Mouse (Mus musculus) monocyte, adult 5-6 weeks (primary cell): ENCODE measurements around the gene Mef2b. TPM values are rescaled to one million over a fixed set of nuclear protein-coding genes. Genes with fewer than 3 reads are reported as not detected.

ENCODE experiments used
- ATAC-seq: fragments of 153-309, 156-312 bp; replicated peaks from 2 replicates; pipeline ENCODE4 v1.8.0; 2017; ENCODE audit warnings: mild to moderate bottlenecking; ENCODE audit not compliant: low TSS enrichment, insufficient number of reproducible peaks, severe bottlenecking, poor library complexity, low FRiP score
- total RNA-seq: library from RNA; stranded (forward); fragments of 200-1000, 200-491, 200-594 nt; gene quantifications from 3 replicates; pipeline ENCODE4 v1.2.3, GENCODE M21; 2017

Gene Mef2b
- total RNA-seq, 1 experiment from 2014 or later = 1.5 TPM

DNA sequence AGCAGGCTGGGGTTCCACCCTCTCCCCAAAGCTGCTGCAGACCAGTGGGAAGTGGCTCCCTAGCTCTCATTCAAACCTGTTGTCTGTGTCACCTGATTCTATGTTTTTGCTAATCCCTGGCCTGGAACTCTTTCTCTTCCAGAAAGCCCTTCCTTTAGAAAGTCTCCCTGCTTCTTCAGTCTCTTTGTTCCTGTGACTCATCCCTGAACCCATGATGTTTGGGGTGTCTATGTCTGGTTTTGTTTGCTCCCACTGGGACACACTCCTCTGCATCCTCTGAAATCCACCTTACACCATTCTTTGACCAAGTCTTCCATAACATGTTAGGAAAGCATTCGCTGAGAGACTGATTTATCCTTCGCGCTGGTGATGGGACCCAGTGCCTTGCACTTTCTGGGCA lies 9.4 kb upstream of the Mef2b start:
- no peak for ATAC-seq

DNA sequence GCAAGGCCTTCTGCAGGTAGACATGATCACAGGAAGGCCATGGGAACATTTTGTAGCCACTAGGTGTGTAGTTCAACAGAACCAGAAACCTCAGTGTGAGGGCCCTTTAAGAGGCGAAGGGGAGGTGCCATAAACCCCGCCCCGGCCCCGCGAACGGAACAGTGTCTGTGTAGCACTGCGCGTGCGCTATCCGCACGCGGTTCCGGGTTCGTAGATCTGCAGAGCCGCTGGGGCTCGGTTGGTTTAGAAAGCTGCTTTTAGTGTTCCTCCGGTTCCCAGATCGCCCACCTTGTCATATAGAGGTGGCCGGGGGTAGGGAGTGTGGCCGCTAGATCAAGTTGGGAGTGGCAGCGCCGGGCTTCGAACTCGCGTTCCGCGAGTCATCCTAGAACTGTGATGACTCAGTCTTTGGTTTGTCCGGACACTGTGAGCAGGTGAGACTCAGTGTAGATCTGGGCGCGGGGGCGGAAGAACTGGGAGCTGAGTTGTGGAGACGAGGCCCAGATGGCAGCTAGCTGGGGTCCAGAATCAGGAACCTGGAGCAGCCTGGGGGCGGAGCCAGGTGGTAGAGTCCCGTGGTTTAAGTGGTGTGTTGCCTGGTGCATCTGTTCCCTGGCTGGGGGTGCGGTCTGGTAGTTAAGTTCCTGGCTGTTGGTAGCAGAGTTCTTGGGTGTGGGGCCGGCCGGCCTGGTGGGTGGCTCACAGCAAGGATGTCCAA lies 8.2 kb upstream of the Mef2b start, which contains the start of gene Nr2c2ap:
Gene Nr2c2ap (plus strand): TSS at position 168 of the 718 bp plus-strand sequence.
- peak; percentile 85 for ATAC-seq

DNA sequence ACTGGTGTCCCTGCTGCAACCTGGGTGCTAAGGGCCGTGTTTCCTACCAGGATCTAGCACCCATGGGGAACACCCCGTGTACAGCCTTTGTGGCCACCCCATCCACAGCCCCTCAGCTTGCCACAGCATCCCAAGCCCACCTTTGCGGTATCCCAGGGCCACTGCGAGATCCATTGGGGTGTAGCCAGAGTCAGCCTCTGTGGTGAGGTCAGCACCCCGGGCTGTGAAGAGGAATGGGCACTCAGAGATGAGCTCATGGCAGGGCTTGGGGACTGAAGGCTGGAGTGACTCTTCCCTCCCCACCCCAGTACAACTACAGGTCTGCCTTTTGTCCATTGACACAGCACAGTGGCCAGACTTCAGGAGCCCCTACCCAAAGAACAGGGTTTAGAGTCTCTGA lies 5.4 kb upstream of the Mef2b start:
- no peak for ATAC-seq

DNA sequence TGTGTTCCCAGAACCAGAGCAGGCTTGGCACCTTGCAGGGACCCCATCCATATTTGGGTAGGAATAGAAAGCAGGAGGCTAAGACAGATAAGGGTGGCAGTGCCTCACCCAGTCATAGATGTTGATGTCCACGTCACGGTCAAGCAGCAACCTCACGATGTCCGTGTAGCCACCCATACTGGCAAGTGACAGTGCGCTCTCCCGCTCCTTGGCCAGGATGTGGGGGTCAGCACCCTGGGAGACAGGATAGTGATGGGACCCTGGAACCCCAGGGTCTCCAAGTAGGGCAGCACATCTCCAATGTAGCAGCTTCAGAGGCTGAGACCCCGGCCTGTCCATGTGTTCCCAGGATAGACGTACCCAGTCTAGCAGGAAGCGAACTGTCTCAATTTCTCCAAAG lies 4.6 kb upstream of the Mef2b start:
- ATAC-seq = no peak

DNA sequence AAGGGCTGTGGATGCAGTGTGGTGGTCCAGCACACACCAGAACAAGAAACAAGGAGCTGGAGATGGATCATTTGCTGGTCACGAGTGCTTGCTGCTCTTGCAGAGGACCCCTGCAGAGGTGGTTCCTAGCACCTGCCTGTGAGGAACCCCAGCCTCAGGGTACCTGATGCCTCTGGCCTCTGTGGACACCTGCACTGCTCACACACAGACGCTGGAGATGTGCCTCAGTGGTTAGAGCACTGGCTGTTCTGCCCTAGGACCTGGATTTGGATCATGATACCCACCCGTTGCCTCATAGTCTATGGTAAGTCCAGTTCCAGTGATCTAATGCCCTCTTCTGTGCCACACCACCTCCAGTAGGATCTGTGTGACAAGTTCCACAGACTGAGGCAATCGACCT lies 2.9 kb upstream of the Mef2b start:
- ATAC-seq = no peak

DNA sequence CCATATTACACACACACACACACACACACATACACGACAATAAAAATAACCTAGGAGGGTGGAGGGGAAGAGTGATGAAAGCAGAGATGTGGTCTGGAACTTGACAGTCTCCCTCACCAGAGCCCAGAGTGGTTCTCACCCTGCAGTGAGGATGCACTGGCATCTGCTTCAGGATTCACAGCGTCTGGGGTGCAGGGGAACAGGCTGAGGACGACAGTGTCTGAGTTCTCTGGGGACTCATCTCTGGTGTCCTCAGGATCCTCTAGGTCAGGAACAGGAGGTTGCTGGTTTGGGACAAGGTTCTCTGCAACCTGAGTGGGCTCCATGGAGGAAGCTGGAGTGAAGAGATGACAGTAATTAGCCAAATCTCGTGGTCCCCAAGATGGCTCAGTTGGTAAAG lies 1.6 kb upstream of the Mef2b start:
- no peak for ATAC-seq

DNA sequence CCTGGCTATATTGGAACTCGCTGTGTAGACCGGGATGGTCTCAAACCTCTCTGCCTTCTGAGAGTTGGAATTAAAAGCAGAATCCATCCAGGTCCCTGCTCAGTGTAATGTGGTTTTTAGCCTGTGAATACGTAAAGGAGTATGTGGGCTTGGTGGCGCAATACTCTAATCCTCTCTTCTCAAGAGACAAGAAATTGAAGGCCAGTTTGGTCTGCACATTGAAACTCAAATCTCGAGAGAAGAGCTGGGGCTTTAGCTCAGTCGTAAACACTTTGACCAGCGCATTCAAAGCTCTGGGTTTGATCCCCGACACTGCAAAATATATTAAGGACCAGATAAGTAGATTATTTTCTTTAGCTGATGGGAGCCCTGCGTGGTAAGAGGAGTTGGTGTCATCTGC lies 470 bp downstream of the Mef2b start:
- ATAC-seq = no peak

DNA sequence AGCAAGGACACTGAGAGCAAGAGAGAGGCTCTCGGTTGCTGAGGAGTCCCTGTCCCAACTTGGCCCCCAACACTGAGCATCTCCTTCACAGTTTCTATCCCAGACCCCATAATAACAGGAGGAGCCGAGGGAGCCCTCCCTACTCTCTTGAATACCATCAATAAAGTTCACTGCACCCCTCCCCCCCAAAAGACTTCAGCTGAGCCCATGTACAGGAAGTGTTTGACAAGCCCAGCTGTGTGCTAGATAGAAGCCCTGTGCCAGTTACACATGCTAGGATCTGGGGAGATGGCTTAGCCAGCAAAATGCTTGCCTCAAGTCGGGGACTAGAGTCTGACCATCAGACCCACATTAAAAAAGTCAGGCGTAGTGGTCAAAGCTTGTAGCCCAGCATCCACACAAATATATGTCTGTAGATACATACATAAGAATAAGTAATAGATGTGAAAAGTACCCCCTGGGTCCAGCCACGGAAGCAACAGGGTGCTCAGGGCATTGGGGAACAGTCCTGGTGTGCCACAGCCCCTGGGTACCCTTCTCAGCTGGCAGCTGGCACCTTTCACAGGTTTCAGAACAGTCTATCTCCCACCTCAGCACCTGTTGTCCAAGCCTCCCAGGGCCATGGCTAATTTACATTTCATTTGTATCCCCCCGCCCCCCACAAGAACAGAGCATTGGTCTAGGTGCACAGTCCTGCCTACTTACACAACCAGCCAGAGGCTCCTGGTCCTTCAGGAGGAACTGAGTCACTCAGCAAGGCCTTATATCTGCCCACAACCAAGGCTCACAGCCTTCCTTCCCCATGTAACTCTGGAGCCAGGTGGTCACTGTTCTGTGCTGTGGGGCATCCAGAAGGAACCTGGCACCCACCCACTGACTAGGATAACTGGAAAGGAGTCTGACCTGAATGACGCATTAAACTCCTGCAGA lies 8.4 kb downstream of the Mef2b start:
- ATAC-seq = no peak

DNA sequence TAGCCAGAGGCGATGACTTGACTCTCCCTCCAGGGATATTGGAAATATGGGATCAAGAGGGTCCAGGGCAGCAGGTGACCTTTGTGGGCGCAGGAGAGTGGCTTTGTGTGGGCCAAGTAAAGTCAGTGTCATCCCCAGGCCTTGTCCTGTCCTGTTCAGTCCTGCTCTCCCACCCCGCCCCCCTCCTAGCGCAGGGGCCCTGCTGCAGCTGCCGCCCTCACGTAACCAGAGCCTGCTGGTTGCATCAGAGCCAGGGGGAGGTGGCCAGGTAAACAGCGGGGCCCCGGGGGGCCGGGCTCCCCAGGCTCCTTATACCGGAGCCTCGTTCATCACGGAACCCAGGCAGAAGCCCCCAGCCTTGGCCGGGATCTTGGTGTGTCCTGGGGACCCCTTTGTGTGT lies 10.6 kb downstream of the Mef2b start:
- ATAC-seq = no peak

DNA sequence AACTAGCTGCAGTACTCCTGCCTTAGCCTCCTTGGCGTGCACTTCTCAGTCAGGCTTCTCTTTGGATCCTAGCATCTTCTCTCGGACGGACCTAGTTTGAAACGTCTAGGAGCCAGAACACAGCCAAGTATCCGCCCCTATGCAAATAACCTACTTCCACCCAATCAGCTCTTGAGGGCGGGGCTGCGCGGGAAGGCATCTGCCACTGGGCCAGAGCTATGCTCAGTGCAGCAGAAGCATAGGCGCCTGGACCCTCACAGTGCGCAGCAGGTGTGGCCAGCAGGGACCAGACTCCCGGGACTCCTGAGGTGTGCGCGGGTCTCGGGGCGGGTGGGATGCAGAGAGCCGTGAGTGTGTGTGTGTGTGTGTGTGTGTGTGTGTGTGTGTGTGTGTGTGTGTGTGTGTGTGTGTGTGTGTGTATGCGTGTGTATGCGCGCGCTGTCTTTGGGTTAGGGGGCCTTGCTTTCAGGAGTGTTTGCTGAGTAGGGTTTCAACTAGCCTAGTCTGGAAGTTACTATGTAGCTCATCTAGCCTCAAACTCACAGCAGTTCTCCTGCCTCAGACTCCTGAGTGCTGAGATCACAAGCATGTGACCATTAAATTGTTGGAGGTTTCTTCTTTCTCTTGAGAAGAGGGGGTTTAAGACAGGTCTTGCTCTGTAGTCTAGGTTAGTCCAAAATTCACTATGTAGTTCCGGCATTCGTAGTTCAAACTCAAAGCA lies 13.2 kb downstream of the Mef2b start:
- peak; percentile 81; the same call in 1 of the 2 replicates for ATAC-seq

DNA sequence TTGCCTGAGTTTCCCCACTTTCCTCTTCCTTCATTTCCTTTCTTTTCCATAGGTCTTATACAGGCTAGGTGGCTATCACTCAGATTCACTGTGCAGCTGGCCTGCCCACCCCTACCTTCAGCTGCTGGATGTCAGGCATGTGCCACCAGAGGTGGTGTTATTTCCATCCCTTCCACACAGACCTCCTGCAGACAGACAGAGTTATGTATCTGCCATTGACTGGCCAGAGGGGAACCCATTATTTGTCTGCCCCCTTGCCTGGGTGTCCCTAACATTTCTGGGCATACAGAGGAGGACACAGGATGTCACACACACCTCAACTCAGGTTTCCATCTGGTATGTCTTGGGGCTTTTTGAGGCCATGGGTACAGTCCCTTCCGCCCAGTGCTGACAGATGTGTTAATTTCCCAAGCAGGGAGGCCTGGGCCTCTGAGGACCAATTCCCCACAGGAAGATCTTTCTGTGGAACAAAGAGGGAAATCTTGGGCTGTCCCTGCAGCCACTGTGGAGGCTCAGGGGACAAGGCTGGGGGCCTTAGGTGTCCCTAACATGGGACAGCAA lies 17.8 kb downstream of the Mef2b start:
- ATAC-seq = no peak

DNA sequence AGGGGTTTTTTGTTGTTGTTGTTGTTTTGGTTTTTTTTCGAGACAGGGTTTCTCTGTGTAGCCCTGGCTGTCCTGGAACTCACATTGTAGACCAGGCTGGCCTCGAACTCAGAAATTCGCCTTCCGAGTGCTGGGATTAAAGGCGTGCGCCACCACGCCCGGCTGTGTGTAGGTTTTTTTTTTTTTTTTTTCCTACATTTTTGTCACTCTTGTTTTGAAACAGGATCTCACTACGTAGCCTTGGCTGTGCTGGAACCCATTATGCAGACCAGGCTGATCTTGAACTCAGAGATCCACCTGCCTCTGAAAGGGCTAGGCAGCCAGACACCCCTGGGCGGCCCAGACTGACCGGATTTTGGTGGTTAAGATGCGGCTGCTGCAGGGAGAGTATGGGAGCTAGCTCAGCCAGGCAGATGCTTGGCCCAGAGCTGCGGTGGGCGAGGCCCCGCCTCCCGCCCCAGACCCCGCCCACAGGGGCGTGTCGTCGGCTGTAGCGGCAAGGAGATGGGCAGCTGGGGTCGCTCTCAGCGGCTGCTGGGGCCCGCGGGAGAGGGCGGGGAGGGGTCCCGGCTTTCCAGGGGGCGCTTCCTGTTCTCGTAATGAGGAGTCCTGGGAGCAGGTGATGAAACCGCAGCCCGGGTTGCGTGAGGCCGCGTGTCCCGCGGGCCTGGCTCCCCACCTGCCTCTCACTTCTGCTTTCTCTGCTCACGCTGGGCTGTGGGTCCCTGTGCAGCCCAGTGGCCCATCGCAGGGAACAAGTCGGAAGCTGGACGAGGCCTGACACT lies 18.8 kb downstream of the Mef2b start:
- peak; percentile 63; the same call in 1 of the 2 replicates for ATAC-seq

DNA sequence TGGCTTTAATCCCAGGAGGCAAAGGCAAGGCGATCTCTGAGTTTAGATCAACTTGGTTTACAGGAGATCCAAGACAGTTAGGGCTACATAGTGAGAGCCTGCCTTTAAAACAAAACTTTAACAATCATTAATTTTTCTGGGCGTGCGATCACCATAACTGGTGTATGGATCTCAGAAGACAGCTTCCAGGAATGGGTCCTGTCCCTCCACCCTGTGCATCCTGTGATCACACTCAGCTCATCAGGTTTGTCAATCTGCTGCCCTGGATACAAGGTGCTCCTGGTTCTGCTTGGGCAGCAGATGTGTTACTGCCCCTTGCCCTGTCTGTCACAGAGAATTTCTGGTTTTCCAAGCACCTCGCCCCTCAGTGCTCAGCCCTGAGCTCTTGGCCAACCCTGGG lies 19.7 kb downstream of the Mef2b start:
- ATAC-seq = no peak

DNA sequence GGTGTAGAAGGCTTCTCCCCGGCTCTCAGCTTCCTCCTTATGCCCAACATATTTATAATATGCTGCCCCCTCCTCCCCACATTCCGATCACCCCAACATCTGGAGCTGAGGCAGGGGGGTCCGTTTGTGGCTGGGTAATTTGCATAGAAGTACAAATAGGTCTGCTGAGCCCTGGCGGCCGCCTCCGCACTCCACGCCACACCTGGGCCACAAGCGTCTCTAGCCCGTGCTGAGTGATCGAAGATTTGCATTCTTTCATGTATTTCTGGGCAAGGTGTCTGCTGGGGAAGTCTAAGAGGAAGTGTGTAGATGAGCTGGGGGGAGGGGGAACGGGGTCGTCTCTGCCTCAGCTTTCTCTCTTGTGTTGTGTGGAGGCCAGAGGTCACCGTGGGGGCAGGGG lies 20.5 kb downstream of the Mef2b start:
- ATAC-seq = no peak

DNA sequence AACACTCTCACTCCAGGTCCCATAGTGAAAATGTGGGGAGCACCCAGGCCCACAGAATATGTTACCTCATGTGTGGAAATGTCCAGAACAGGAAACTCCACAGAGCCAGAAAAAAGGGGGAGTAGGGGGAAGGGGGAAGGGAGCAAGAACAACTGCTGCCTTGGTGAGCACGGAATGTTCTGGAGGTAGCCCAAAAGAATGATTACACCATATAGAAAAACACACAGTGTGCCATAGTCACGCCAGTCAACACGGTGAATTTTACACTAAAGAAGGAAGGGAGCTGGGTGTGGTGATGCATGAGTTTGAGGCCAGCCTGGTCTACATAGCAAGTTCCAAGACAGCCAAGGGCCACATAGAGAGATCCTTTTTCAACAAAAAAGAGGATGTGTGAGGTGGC lies 23.8 kb downstream of the Mef2b start:
- ATAC-seq = no peak

DNA sequence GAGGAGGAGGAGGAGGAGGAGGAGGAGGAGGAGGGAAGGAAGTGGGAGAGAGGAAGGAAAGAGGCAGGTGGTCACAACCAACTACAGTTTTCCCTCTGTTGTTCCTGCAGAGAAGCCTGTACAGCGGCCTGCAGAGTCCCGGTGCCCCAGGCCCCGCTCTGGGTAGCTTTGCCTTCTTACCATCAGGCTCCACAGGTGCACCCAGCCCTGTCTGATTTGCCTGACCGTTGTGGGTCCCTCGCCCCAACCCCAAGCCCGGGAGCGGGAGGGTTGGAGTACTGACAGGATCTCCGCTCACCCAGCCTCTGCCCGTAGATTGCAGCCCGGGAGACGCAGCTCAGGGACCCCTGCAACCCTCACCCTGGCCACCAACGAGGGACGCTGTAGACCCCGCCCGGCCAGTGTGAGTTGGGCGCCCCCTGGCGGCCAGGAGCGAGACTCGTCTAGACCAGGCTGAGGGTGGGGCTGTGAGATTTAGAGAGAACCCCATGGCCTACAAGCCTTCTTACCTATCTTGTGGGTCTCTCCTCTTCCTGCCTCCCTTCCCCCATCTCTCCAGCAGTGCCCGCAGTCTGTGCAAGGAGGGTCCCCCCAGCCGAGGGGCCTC lies 27.1 kb downstream of the Mef2b start:
- ATAC-seq = peak; percentile 65

DNA sequence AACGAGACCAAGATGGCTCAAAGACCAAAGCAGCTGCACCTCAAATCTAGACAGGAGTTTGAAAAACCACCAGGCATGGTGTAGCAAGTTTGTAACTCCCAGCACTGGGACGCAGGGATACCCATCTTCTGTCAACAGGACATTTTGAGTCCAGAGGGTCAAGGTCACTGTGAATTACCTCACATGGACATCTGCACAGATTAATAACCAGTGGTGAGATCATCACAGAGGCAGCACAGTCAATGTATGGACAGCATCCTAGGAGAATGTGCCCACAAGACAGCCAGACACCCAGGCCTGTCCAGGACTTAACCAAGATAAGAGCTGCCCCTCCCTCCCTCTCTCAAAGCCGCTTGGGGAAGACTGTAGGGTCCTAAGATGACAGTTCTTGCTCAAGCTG lies 30.6 kb downstream of the Mef2b start:
- no peak for ATAC-seq

DNA sequence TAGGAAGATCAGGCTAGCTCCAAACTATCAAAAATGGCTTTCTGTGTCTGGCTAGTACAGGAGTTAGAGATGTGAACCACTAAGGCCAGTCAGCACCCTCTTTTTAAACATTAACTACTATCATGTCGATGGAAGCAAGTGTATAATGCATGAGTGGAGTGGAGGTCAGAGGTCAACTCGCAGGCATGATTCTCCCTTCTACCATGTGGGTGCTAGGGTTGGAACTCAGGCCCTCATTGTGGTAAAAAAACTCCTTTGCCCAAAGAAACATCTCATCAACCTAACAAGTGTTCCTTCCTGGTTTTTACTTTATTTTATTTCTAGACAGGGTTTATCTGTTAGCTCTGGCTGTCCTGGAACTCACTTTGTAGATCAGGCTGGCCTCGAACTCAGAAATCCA lies 31.2 kb downstream of the Mef2b start:
- no peak for ATAC-seq
